Mouse (Mus musculus): Measurements from ENCODE around the gene Pzp.

Gene Pzp

DNA sequence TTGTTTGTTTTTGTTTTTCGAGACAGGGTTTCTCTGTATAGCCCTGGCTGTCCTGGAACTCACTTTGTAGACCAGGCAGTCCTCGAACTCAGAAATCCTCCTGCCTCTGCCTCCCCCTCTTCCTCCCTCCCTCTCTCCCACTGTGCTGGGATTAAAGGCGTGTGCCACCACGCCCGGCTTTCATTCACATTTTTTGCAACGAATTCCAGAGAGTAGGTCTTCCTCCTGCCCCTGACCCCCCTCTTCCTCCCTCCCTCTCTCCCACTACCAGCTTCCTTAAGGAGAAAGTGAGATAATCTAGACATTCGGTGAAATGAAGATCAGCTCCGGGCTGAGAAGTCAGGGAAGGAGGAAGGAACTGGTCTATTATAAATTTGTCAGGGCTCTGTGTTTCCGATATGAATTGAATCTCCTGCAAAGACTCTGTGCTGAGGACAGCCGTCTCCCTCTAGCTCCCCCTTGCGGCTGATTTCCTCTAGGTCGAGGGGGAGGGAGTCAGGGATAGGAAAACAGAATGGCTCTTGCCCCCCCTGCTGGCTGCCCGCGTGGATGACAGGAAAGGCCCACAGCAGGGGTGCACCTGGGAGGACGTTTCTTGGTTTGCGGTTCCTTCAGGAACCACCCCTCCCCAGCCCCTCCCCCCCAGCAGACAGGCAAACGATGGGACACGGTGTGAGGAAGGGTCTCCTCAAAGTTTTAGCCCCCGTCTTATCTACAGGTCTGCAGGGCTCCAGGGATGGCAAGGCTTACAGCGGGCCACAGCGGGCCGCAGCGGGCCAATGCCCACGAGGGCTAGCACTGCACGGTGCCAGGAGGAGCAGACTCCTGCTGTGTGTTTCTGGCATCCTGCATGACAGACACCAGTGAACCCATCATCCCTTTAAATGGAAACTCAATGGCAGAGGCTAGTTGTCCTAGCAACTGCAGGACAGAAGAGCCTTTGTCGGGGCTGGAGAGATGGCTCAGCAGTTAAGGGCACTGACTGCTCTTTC, 46.8 kb downstream of the Pzp start:
- DNase-seq (ENCODE audit: low spot score in 2 of 2): peak; percentile 85 to 94

GRCm38 (mm10) chr6:128477495-128477894, 49.0 kb downstream of the Pzp start:
- DNase-seq (ENCODE audit: low spot score in 2 of 2): no peak

GRCm38 (mm10) chr6:128474112-128474511, 52.4 kb downstream of the Pzp start:
- no peak for DNase-seq (ENCODE audit: low spot score in 2 of 2)

- DNase-seq (ENCODE audit: low spot score in 2 of 2): no peak
Measured at GRCm38 (mm10) chr6:128469451-128469850, 57.1 kb downstream of the Pzp start.

GRCm38 (mm10) chr6:128467298-128467697, 59.2 kb downstream of the Pzp start:
- DNase-seq (ENCODE audit: low spot score in 2 of 2): no peak

DNA sequence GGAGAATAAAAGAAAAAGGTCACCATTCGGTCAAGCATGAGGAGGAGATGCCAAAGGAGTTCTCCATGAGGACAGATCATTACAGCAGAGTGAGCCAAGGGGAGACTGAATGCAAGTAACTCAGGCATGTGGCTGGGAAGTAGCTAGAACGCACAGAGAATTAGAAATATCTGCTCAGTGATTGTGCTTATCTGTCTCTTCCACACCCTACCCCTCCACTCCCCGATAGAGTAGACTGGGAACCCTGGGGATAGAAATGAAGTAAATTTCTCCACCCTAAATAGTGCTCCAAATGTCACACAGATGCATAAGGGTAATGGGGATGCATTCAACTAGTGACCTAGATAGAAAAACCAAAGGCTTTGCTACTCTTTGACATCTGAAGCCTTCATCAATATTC, 60.0 kb downstream of the Pzp start:
- DNase-seq (ENCODE audit: low spot score in 2 of 2): no peak

GRCm38 (mm10) chr6:128466043-128466442, 60.5 kb downstream of the Pzp start:
- no peak for DNase-seq (ENCODE audit: low spot score in 2 of 2)

GRCm38 (mm10) chr6:128464996-128465395, 61.5 kb downstream of the Pzp start:
- no peak for DNase-seq (ENCODE audit: low spot score in 2 of 2)

GRCm38 (mm10) chr6:128461606-128462005, 64.9 kb downstream of the Pzp start:
- no peak for DNase-seq (ENCODE audit: low spot score in 2 of 2)

DNA sequence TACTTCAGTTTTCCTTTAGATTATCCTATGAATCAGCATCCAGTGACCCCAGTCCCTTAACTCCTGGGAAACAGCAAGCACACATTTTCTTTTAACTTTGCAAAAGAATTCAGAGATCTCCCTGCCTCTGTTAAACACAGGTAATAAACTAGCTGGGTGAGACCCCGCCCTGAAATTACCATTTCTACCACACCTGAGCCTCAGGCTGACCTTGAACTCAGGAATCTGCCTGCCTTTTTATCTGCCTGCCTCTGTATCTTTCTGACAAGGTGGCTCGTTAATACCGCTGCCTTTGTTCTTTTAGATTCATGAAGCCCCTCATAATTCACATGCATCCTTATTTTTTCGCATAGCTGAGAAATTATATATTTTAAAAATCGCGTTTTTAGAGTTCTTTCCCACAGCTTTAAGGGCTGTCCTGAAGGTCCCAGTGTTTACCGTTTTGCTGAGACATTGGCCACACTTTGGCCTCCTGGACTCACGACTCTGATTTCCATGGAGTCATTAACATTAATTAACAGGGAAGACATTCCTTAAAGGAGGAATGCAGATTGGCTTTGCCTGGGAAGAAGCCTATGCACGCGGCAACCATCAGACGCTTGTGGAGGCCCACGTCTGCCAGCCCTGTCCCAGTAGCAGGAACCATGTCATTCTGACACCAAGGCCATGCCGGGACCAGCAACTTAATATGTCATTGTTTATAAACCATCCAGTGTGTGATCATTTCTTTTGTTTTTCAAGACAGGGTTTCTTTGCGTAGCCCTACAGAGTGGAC, 65.6 kb downstream of the Pzp start:
- no peak for DNase-seq (ENCODE audit: low spot score in 2 of 2)

- DNase-seq (ENCODE audit: low spot score in 2 of 2): no peak
Measured at GRCm38 (mm10) chr6:128460321-128460720, 66.2 kb downstream of the Pzp start.

- no peak for DNase-seq (ENCODE audit: low spot score in 2 of 2)
Measured at GRCm38 (mm10) chr6:128457186-128457585, 69.3 kb downstream of the Pzp start.

- no peak for DNase-seq (ENCODE audit: low spot score in 2 of 2)
Measured at GRCm38 (mm10) chr6:128455835-128456605, 70.5 kb downstream of the Pzp start.

DNA sequence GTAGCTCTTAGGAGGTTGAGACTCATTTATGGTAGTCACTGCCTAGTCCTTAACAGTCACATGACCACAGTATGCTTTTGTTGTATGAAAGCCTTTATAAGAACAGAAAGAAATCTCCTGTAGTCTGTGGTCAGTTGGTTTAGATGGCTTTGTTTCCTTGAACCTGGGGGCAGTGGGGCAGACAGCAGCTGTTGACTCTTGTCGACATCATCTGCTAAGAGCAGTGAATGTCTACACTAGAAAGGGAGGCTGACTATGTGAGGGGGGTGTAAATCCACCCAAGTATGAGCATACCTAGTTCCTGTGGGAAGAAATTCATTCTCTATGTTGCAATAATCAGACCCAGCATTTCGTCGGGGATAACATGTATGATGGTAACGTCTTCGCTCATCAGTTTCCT, 79.5 kb downstream of the Pzp start:
- no peak for DNase-seq (ENCODE audit: low spot score in 2 of 2)

GRCm38 (mm10) chr6:128445761-128446535, 80.6 kb downstream of the Pzp start:
- no peak for DNase-seq (ENCODE audit: low spot score in 2 of 2)

DNA sequence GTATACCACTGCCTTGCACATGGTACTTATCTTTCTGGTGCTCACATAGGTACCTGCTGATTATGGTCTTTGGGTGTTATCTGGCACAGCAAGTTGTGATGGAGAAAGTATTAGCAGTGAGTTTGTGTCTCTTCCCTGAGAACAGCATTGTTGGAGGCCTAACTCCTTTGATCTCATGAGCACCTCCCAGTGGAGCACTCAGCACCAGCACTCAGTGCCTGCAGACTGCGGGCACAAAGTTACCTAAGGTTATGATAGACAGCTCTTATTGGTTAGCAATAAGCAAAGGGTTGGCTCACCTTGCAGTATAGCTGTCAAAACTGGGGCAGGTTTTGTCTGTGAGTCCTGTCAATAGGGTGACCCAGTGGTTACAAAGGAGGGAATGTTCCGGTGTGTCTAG, 86.3 kb downstream of the Pzp start:
- DNase-seq (ENCODE audit: low spot score in 2 of 2): no peak

DNA sequence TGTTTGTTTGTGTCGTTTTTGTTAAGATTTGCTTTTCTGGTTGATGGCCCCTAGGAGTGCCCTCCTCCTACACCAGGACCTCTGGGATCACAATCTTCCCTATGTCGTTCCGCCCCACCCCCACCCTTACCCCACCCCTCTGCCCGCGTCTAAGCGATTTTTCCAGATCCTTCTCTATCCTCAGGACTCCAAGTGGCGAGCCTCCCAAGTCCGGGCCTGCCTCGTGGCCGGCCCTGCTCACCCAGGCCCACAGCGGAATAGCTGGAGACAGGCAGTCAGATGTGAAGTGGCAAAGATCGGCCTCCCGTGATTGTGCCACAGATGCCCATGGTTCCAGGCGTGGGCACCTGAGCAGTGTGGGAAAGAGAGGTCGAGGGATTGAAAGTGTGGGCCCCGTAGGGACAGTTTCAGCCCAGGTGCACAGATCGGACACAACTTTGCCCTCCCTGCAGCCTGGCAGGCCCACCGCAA, 87.6 kb downstream of the Pzp start:
- no peak for DNase-seq (ENCODE audit: low spot score in 2 of 2)

DNA sequence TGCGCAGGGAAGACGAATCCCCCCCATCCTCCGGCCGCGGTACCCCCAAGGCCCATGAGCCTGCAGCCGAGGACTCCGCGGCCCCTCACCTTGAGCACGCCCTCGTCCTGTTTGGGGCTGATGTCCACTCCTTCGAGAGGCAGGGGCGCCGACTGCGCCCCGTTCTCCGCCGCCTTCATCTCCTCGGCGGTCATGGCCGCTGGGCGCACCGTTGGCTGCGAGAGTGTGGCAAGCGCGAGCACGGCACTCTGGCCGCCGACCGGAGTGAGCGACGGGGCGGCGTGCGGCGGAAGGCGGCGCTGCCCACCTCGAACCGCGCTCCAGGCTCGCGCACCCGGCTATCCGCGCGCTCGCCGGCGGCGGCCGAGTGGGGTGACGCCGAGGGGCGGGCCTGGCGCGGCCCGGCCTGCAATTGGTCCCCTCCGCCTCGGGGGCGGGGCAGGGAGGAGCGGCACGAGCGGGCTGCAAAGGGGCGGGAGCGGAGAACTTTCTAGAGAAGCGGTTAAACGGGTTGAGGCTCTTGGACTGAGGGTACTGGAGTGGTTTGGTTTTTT, 88.1 kb downstream of the Pzp start, which contains the start of gene Fkbp4:
Fkbp4 (minus strand) TSS at position 361 of the 554 bp plus-strand sequence.
- peak; percentile 82 to 91 for DNase-seq (ENCODE audit: low spot score in 2 of 2)

GRCm38 (mm10) chr6:128437731-128438316, 88.7 kb downstream of the Pzp start:
- DNase-seq (ENCODE audit: low spot score in 2 of 2): peak in 1 of 2 experiments; percentile 34

DNA sequence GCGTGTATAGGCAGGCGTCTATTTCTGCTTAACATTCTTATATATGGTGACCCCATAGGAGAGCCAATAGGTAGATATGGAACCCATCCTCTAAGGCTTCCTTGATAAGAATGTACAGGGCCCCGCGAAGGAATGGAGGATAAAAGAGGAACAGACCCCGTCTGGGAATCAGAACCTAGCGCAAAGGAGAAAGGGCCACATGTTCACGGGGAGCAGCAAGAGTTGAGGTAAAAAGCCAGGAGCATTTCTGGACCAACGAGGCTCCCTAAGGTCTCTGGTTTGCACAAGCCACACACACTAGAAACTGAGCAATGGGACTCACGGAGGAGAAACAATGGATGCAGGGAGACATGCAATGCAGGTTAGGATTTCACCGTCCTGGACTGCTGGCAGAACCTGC, 89.2 kb downstream of the Pzp start:
- DNase-seq (ENCODE audit: low spot score in 2 of 2): no peak
